Mouse (Mus musculus) brain, embryonic 14.5 days (tissue): ENCODE data around the gene Gab1.

Experiments used
- CTCF ChIP-seq: fragments of 200-500 bp; IDR thresholded peaks from 2 replicates; pipeline ENCODE4 v1.5.1; 2012; ENCODE audit warnings: inconsistent platforms, mild to moderate bottlenecking, moderate library complexity, borderline replicate concordance; ENCODE audit not compliant: insufficient read depth, insufficient read length; ENCODE audit errors: extremely low read depth
- POLR2A ChIP-seq: fragments of 200-500 bp; IDR thresholded peaks from 2 replicates; pipeline ENCODE4 v1.6.1; 2012; ENCODE audit warnings: mild to moderate bottlenecking, inconsistent platforms, borderline replicate concordance; ENCODE audit not compliant: poor library complexity, insufficient read depth, insufficient read length, severe bottlenecking; ENCODE audit errors: extremely low read depth

GRCm38 (mm10) chr8:80880196-80881106 is at the start of gene Gab1:
- TF ChIP-seq CTCF (peak; percentile 63), POLR2A (peak; percentile 47; the same call in 1 of the 2 replicates)
